Mouse (Mus musculus) heart, embryonic 15.5 days (tissue): Measurements from ENCODE around the gene Eif3l. TPM values are rescaled to one million over a fixed set of nuclear protein-coding genes. Genes with fewer than 3 reads are reported as not detected.
"Not testable (repeated sequence)": the region's sequence is repeated elsewhere in the genome, so short reads cannot be mapped to it uniquely, and the experiment has no call there.

Experiments used
- ATAC-seq: fragments of 200-750 bp; cut with Nextera tagmentation; replicated peaks from 2 replicates; pipeline ENCODE4 v1.8.0; 2017; ENCODE audit warnings: low read depth, moderate TSS enrichment; ENCODE audit not compliant: insufficient number of reproducible peaks, insufficient read depth, low FRiP score
- H3K27ac ChIP-seq: fragments of 300-500 bp; sonication (generic); 2 replicates; pipeline ENCODE4 v1.5.1; 2015; ENCODE audit warnings: mild to moderate bottlenecking, inconsistent platforms
- H3K27me3 ChIP-seq: fragments of 300-500 bp; sonication (generic); 2 replicates; pipeline ENCODE4 v1.6.1; 2015; ENCODE audit warnings: inconsistent platforms
- H3K36me3 ChIP-seq: fragments of 300-500 bp; sonication (generic); 2 replicates; pipeline ENCODE4 v1.6.1; 2015; ENCODE audit warnings: mild to moderate bottlenecking, inconsistent platforms
- H3K4me1 ChIP-seq: fragments of 300-500 bp; sonication (generic); replicated peaks from 2 replicates; pipeline ENCODE4 v1.6.1; 2015; ENCODE audit warnings: inconsistent platforms
- H3K4me2 ChIP-seq: fragments of 300-500 bp; sonication (generic); 2 replicates; pipeline ENCODE4 v1.6.1; 2015; ENCODE audit warnings: inconsistent platforms, mild to moderate bottlenecking, moderate library complexity
- H3K4me3 ChIP-seq: fragments of 300-500 bp; sonication (generic); 2 replicates; pipeline ENCODE4 v1.5.1; 2015; ENCODE audit warnings: mild to moderate bottlenecking, inconsistent platforms
- H3K9ac ChIP-seq: fragments of 300-500 bp; sonication (generic); 2 replicates; pipeline ENCODE4 v1.6.1; 2015; ENCODE audit warnings: mild to moderate bottlenecking, inconsistent platforms
- H3K9me3 ChIP-seq: fragments of 300-500 bp; sonication (generic); replicated peaks from 2 replicates; pipeline ENCODE4 v1.6.1; 2016; ENCODE audit warnings: inconsistent platforms
- WGBS: fragments of 180-500 bp; shearing (Covaris S2); methylation state at CpG from one replicate; pipeline ENCODE4 v1.1.7; 2015; ENCODE audit warnings: mixed read lengths; 5-methylcytosine and 5-hydroxymethylcytosine counted together
- polyA plus RNA-seq: library from polyadenylated mRNA; unstranded; fragments of >200 nt; fragmentation: Nextera tagmentation; extraction: Ambion mirVana; gene quantifications from 2 replicates; pipeline ENCODE4 v1.2.1, GENCODE M21; 2015

Gene Eif3l
- 131 and 151 TPM in 2 replicates for polyA plus RNA-seq

DNA sequence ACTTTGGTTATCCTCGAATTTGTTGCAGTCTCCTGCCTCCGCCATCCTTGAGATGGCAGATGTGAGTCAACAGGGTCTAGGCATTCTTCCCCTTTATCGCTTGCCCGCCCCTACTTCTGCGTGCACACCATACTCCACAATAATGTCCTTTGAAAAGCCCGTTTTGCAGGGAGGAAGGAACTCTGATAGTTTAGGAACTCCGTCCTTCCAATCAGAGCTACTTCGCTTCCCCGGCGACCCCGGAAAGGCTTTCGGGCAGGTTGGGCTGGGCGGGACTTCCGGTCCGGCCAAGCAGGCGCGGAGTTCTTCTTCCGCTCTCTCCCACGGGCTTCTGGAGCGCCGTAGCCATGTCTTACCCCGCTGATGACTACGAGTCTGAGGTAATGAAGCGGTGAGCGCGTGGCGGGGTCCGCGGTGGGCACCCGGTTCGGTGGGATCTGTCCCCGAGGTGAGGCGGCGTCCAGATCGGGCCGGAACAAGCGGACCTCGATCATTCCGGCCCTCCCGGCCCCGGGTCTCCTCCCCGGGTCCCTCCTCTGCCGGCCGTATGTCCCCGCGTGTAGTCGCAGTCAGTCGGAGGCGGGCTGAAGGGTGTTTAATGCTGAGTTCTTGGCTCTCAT is at the start of gene Eif3l:
Gene Eif3l (plus strand): TSS at position 267 of the 620 bp plus-strand sequence.
- H3K4me1 ChIP-seq = peaks cover 15% of the 10 kb centered on the region
- no peaks in the 10 kb centered on the region for H3K27me3 ChIP-seq
- H3K27ac ChIP-seq = peak within 1 kb of the TSS; percentile 85
- peak within 1 kb of the TSS; percentile 91 for H3K9ac ChIP-seq
- peak; percentile 84 for ATAC-seq
- under 1% methylated on average over 49 of the region's 49 CpGs for WGBS
- peak within 1 kb of the TSS; percentile 92 for H3K4me3 ChIP-seq
- no peaks in the 10 kb centered on the region for H3K9me3 ChIP-seq
- H3K4me2 ChIP-seq = peak within 1 kb of the TSS; percentile 87
- H3K36me3 ChIP-seq = peaks cover 33% of the 10 kb centered on the region

DNA sequence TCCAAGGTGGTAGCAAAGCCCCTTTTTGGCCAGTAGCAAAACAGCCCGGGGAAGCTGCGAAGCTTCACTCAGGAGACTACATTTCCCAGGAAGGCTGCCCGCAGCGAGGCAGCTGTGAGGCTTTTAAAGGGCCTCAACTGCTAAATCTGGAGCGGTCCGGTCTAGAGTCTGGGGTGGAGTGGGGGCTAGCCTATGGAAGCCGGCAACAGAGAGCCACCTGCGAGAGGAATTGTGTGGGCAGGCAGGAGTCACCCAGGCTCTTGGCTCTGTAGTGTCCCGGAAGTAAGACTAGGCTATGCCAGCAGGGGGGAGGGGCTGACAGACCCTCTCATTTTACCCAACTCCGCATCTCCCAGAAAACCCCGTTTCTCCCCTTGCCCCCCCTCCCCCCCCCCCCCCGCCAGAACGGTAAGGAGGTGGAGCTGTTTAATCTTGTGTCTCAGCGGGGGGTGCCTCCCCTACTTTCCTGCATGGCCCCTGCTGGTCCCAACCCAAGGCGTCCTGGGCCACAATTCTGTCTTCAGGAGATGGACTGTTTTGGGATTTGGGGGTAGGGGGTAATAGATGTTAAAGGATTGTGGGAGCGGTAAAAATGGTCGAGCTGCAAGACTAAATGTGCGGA is 49.2 kb upstream of the Eif3l start:
- Histone ChIP-seq H3K4me2 (peak overlapping the region; percentile 49), H3K4me1 (peaks cover 25% of the 10 kb centered on the region), H3K36me3 (no peaks in the 10 kb centered on the region), H3K27me3 (no peaks in the 10 kb centered on the region), H3K4me3 (peak overlapping the region; percentile 20), H3K9ac (no peak overlapping the region), H3K27ac (no peak overlapping the region), H3K9me3 (no peaks in the 10 kb centered on the region)
- no peak for ATAC-seq
- WGBS = 17% methylated on average over 16 of the region's 18 CpGs

DNA sequence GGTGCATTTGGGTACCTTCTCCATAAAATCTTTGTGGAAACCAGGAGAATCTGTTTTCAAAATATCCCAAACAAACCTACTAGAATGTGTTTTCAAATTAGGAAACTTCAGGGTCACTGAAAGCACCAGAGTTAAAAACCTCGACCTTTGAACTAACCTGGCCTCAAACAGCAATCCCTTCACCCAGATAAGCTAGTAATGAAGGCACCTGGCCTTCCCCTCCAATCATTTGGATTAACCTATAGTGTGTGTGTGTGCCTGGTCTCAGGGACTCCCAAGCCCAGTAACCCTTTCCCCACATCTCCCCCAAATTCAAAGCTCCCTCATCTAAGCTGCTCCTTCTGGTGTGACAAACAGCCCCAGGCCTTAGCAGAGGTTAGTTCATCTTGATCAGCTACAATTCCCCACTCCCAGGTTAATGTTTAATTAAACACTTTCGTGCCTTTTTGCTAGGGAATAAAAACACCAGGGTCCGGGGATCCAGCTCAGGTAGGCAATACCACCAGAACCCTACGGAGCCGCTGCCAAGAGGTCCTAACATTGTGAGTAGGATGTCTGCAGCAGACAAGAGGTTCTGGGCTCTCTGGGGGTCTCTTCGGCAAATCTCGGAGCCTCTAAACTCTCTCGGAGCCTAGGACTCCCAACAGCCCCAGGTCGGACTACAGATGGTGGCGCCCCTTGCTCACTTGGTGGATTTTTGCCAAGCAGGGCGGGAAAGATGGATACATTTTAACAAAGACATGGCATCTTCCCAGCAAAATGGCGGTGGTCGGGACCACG is 48.3 kb upstream of the Eif3l start:
- H3K4me2 ChIP-seq = peak overlapping the region; percentile 98
- peak overlapping the region; percentile 77 for H3K4me3 ChIP-seq
- no peak for ATAC-seq
- no peaks in the 10 kb centered on the region for H3K27me3 ChIP-seq
- no peaks in the 10 kb centered on the region for H3K9me3 ChIP-seq
- peaks cover 31% of the 10 kb centered on the region for H3K4me1 ChIP-seq
- no peak overlapping the region for H3K27ac ChIP-seq
- no peak overlapping the region for H3K9ac ChIP-seq
- WGBS = 55% methylated on average over 14 of the region's 14 CpGs
- no peaks in the 10 kb centered on the region for H3K36me3 ChIP-seq

DNA sequence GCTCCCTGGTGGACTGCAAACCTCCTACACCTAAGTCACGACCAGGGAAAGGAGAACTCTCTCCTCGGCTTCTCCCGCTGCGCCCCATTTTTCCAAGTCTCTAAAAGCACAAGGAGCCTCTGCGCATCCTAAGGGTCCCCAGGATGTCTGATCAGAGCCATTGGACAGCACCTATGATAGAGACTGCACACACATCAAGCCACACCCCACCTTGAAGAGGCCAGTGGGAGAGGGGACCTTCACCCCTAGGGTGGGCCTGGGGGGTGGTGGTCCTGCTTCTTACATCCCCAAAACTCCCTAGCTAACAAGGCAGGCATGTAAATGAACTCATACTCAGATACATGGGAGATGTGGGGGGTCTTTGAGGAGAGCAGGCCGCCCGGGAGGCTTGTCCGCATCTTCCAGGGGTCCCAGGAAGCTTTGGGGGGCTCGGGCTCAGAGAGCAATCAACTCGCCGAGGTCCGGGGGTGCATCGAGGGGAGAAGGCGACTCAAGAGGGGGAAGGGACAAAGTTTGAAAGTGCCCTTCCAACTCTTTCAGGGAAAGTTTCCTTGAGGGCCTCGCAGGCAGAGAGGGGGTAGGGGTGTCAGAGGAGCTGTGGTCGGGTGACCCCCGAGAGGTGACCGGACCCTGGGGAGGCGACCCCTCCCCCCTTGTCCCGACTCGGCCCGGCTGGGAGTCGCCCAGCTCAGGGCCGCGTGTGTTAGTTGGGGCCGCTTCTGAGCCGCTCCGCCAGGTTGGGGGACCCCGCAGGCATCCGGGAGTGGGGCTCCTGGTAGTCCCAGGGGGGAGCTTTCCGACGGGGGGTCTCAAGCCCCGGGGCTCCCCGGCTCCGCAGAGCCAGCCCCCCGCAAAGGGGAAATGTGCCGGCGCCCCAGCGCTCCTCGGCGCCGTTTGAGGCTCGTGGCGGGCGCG is 47.4 kb upstream of the Eif3l start:
- peak overlapping the region; percentile 96 for H3K27ac ChIP-seq
- H3K9me3 ChIP-seq = no peaks in the 10 kb centered on the region
- H3K9ac ChIP-seq = peak overlapping the region; percentile 98
- no peaks in the 10 kb centered on the region for H3K27me3 ChIP-seq
- H3K4me1 ChIP-seq = peaks cover 31% of the 10 kb centered on the region
- 5% methylated on average over 46 of the region's 46 CpGs for WGBS
- H3K36me3 ChIP-seq = no peaks in the 10 kb centered on the region
- peak overlapping the region; percentile 98 for H3K4me2 ChIP-seq
- H3K4me3 ChIP-seq = peak overlapping the region; percentile 77
- ATAC-seq = no peak

- peak within 1 kb of the TSS; percentile 98 for H3K4me2 ChIP-seq
- H3K9me3 ChIP-seq = no peaks in the 10 kb centered on the region
- under 1% methylated on average over 58 of the region's 58 CpGs for WGBS
- peak; percentile 67 for ATAC-seq
- H3K9ac ChIP-seq = peak within 1 kb of the TSS; percentile 98
- no peaks in the 10 kb centered on the region for H3K27me3 ChIP-seq
- H3K4me3 ChIP-seq = peak within 1 kb of the TSS; percentile 77
- H3K27ac ChIP-seq = peak within 1 kb of the TSS; percentile 96
- no peaks in the 10 kb centered on the region for H3K36me3 ChIP-seq
- H3K4me1 ChIP-seq = peaks cover 31% of the 10 kb centered on the region
Observed at GRCm38 (mm10) chr15:79028237-79028738, 46.7 kb upstream of the Eif3l start, which contains the start of gene H1f0. Gene H1f0, plus strand, starts transcription at chr15:79028450.

GRCm38 (mm10) chr15:79028823-79029484 is 46.0 kb upstream of the Eif3l start:
- peak overlapping the region; percentile 77 for H3K4me3 ChIP-seq
- peak overlapping the region; percentile 98 for H3K9ac ChIP-seq
- H3K4me2 ChIP-seq = peak overlapping the region; percentile 98
- no peaks in the 10 kb centered on the region for H3K27me3 ChIP-seq
- H3K36me3 ChIP-seq = no peaks in the 10 kb centered on the region
- ATAC-seq = no peak
- peaks cover 31% of the 10 kb centered on the region for H3K4me1 ChIP-seq
- WGBS = 20% methylated on average over 16 of the region's 16 CpGs
- no peaks in the 10 kb centered on the region for H3K9me3 ChIP-seq
- H3K27ac ChIP-seq = peak overlapping the region; percentile 96

DNA sequence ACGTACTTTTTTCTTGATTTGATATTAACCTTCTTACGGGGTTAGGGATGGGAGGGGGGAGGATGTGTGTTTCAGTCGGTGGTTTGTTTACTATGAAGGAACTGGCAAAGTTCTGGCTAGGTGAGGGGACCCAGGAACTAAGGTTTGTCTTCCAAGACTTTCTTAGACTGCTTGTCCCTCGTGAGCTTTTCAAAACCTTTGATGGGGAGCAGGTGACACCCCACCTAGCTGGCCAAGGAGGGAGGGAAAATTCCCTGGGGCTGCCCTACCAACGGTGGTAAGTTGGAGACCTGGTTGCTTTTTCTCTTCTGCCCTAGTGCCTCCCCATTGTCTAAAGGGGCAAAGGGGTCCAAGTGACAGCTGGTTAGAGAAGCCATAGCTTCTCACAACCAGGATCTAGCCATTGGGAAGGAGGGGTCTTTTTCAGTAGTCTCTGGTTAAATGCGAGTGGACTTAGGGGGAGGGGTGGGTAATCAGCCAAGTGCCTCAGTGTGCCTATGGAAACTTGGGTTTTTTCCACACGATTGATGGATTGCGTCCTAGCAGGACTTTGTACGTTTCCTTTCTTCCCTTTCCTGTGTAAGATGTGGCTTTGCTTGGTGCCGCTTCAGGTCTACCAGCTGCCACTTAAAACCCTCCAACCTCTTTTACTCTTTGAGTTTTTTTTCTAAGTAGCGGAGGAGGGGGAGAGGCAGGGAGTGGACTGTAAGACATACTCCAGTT is 45.3 kb upstream of the Eif3l start:
- peak overlapping the region; percentile 98 for H3K9ac ChIP-seq
- no peaks in the 10 kb centered on the region for H3K9me3 ChIP-seq
- 9% methylated on average over 11 of the region's 11 CpGs for WGBS
- ATAC-seq = no peak
- peaks cover 31% of the 10 kb centered on the region for H3K4me1 ChIP-seq
- H3K4me2 ChIP-seq = peak overlapping the region; percentile 98
- H3K36me3 ChIP-seq = no peaks in the 10 kb centered on the region
- H3K27ac ChIP-seq = peak overlapping the region; percentile 96
- peak overlapping the region; percentile 77 for H3K4me3 ChIP-seq
- no peaks in the 10 kb centered on the region for H3K27me3 ChIP-seq

- Histone ChIP-seq H3K4me1 (peaks cover 25% of the 10 kb centered on the region), H3K27me3 (no peaks in the 10 kb centered on the region), H3K9me3 (no peaks in the 10 kb centered on the region), H3K9ac (peak overlapping the region; percentile 98), H3K27ac (peak overlapping the region; percentile 96), H3K4me3 (peak overlapping the region; percentile 77), H3K36me3 (no peaks in the 10 kb centered on the region), H3K4me2 (peak overlapping the region; percentile 98)
- WGBS = 2% methylated on average over 52 of the region's 52 CpGs
- ATAC-seq = peak; percentile 82
Observed at GRCm38 (mm10) chr15:79030551-79031435, 44.2 kb upstream of the Eif3l start.

DNA sequence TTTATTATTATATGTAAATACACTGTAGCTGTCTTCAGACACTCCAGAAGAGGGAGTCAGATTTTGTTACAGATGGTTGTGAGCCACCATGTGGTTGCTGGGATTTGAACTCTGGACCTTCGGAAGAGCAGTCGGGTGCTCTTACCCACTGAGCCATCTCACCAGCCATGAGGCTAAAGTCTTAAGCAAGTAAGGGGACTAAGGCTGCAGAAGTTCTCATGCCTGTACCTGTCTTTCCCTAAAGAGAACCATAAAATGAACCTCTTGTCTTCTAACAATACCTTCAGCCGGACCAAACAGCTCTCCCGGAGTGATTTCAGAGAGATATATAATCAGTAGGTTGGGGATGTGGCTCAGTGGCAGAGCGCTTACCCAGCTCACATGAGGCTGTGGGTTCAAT is 43.1 kb upstream of the Eif3l start:
- H3K27me3 ChIP-seq, H3K4me3 ChIP-seq, H3K4me2 ChIP-seq, H3K9me3 ChIP-seq, H3K9ac ChIP-seq, ATAC-seq, H3K36me3 ChIP-seq, H3K27ac ChIP-seq: not testable (repeated sequence)
- WGBS = 86% methylated on average over 5 of the region's 5 CpGs
- H3K4me1 ChIP-seq = peaks cover 20% of the 10 kb centered on the region
